Mouse (Mus musculus) embryonic facial prominence, embryonic 14.5 days (tissue): ENCODE results near the gene Fam117a. TPM values are rescaled to one million over a fixed set of nuclear protein-coding genes. Genes with fewer than 3 reads are reported as not detected.

Experiments
- ATAC-seq: fragments of 200-750 bp; cut with Nextera tagmentation; 2 replicates; pipeline ENCODE4 v1.8.0; 2017; ENCODE audit warnings: low read depth, moderate number of reproducible peaks, moderate TSS enrichment
- DNase-seq: peaks from one replicate; pipeline ENCODE4 v3.0.0-alpha.2; 2015; ENCODE audit warnings: low spot score
- H3K27ac ChIP-seq: fragments of 300-500 bp; sonication (generic); replicated peaks from 2 replicates; pipeline ENCODE4 v1.5.1; 2014; ENCODE audit warnings: low read depth, mild to moderate bottlenecking, low read length, moderate library complexity
- H3K27me3 ChIP-seq: fragments of 300-500 bp; sonication (generic); replicated peaks from 2 replicates; pipeline ENCODE4 v1.6.1; 2014; ENCODE audit warnings: low read length; ENCODE audit not compliant: control insufficient read depth, insufficient read depth
- H3K36me3 ChIP-seq: fragments of 300-500 bp; sonication (generic); 2 replicates; pipeline ENCODE4 v1.6.1; 2014; ENCODE audit warnings: low read length, mixed read lengths; ENCODE audit not compliant: control insufficient read depth, insufficient read depth
- H3K4me1 ChIP-seq: fragments of 300-500 bp; sonication (generic); 2 replicates; pipeline ENCODE4 v1.6.1; 2014; ENCODE audit warnings: antibody characterized with exemption, low read length; ENCODE audit not compliant: control insufficient read depth, insufficient read depth
- H3K4me2 ChIP-seq: fragments of 300-500 bp; sonication (generic); 2 replicates; pipeline ENCODE4 v1.6.1; 2014; ENCODE audit warnings: low read depth, mild to moderate bottlenecking, low read length, moderate library complexity, mixed read lengths
- H3K4me3 ChIP-seq: fragments of 300-500 bp; sonication (generic); 2 replicates; pipeline ENCODE4 v1.5.1; 2014; ENCODE audit warnings: low read depth, mild to moderate bottlenecking, low read length
- H3K9ac ChIP-seq: fragments of 300-500 bp; sonication (generic); 2 replicates; pipeline ENCODE4 v1.6.1; 2014; ENCODE audit warnings: low read depth, mild to moderate bottlenecking, low read length, moderate library complexity, mixed read lengths
- H3K9me3 ChIP-seq: fragments of 300-500 bp; sonication (generic); 2 replicates; pipeline ENCODE4 v1.6.1; 2016; ENCODE audit warnings: low read length; ENCODE audit not compliant: control insufficient read depth
- WGBS: fragments of 180-500 bp; shearing (Covaris S2); extraction: QIAGEN DNeasy Blood & Tissue Kit; methylation state at CpG from one replicate; pipeline ENCODE4 v1.1.7; 2014; 5-methylcytosine and 5-hydroxymethylcytosine counted together
- polyA plus RNA-seq: library from polyadenylated mRNA; unstranded; fragments of >200 nt; fragmentation: Nextera tagmentation; extraction: Ambion mirVana; gene quantifications from 2 replicates; pipeline ENCODE4 v1.2.1, GENCODE M21; 2014

The Fam117a gene
- 15.2 and 15.5 TPM in 2 replicates for polyA plus RNA-seq

DNA sequence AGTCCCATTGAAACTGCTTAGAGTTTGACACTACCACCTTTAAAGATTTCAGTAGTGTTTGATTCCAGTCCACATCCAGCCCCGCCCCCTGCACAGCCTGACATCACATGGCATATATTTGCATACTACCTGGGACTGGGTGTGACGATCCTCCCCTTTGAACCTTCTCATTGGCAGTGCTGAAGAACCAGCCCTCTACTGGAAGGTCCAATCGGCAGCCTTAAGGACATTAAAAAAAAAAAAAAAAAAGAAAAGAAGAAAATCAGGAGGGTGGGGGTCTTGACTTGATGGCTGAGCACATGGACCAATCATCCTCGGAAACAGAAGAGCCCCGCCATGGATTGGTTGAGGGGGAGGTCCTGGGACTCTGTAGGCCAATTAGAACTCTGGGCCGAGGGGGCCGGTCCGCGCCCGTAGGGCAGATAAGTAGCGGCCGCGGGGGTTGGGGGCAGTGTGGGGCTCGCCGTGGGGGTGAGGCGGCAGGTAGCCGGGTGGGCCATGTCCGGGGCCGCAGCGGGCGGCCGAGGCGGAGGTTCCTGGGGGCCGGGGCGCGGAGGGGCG is at the start of gene Fam117a:
Fam117a (plus strand) TSS at position 451 of the 561 bp plus-strand sequence.
- H3K4me1 ChIP-seq, result peaks cover 34% of the 10 kb centered on the region
- H3K9ac ChIP-seq, result peak within 1 kb of the TSS; percentile 80
- under 1% methylated on average over 9 of the region's 27 CpGs for WGBS
- DNase-seq, result peak; percentile 99
- peak within 1 kb of the TSS; percentile 76 for H3K27ac ChIP-seq
- no peaks in the 10 kb centered on the region for H3K36me3 ChIP-seq
- ATAC-seq, result peak; percentile 98
- no peaks in the 10 kb centered on the region for H3K9me3 ChIP-seq
- H3K4me2 ChIP-seq, result peak within 1 kb of the TSS; percentile 67
- H3K4me3 ChIP-seq, result peak within 1 kb of the TSS; percentile 93
- no peaks in the 10 kb centered on the region for H3K27me3 ChIP-seq

DNA sequence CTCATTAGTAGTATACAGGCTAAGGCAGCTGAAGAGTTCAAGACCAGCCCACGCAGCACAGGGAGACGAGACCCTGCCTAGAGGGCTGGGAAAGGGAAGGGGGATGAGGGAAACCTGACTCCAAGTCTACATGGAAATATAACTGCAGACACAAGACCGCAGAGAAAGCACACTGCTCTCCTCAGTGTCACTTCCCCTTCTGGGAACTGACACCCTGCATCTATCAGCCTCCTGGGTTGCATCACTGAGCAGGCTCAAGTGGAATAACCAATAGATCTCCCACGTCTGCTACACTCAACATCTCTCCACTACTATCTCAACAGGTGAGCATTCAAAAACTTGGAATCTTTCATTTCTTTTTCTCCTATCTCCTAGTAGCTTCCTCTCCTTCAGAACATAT is 44.8 kb upstream of the Fam117a start:
- no peak for ATAC-seq
- no peak overlapping the region for H3K27ac ChIP-seq
- H3K4me1 ChIP-seq, result no peaks in the 10 kb centered on the region
- no peaks in the 10 kb centered on the region for H3K9me3 ChIP-seq
- no peak for DNase-seq
- peaks cover 90% of the 10 kb centered on the region for H3K36me3 ChIP-seq
- no peak overlapping the region for H3K4me2 ChIP-seq
- H3K4me3 ChIP-seq, result no peak overlapping the region
- no peaks in the 10 kb centered on the region for H3K27me3 ChIP-seq
- H3K9ac ChIP-seq, result no peak overlapping the region
- WGBS, result 74% methylated on average over 4 of the region's 4 CpGs

DNA sequence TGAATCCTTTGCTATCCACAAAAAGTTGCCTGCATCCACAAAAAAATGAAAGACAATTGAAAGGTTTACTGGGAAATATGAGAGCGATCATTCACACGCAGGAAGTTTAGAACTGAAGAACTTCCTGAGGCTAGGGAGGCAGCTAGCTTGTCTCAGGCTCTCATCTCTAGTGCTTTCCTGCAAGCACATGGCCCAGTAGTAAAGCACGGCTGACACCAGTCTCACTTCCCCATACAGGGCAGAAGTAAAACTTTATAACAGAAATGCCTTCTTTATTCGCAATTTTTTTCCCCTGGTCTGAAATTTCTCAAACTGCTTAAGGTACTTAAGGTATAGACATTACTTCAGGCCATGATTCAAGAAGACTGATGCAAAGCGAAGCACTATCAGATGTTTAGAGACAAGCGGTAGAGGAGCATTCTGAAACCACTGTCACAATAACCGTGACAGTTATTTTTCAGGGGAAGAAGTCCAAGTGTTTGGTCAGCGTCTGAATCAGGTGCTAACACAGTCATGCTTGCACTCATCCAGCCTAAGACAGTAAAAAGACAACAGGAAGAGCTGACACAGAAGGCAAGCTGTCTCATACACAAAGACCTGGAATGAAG is 43.7 kb upstream of the Fam117a start:
- no peak for ATAC-seq
- Histone ChIP-seq H3K4me1 (no peaks in the 10 kb centered on the region), H3K4me2 (no peak overlapping the region), H3K4me3 (no peak overlapping the region), H3K9me3 (no peaks in the 10 kb centered on the region), H3K27ac (no peak overlapping the region), H3K27me3 (no peaks in the 10 kb centered on the region), H3K9ac (no peak overlapping the region), H3K36me3 (peaks cover 87% of the 10 kb centered on the region)
- DNase-seq, result no peak
- 82% methylated on average over 8 of the region's 8 CpGs for WGBS

- no peaks in the 10 kb centered on the region for H3K9me3 ChIP-seq
- ATAC-seq (no peak), DNase-seq (no peak)
- H3K27ac ChIP-seq, result no peak overlapping the region
- no peak overlapping the region for H3K4me2 ChIP-seq
- no peaks in the 10 kb centered on the region for H3K4me1 ChIP-seq
- peaks cover 86% of the 10 kb centered on the region for H3K36me3 ChIP-seq
- WGBS, result 94% methylated on average over 13 of the region's 13 CpGs
- H3K4me3 ChIP-seq, result no peak overlapping the region
- H3K9ac ChIP-seq, result no peak overlapping the region
- H3K27me3 ChIP-seq, result no peaks in the 10 kb centered on the region
These were observed 41.1 kb upstream of the Fam117a start for GRCm38 (mm10) chr11:95295736-95296135.

DNA sequence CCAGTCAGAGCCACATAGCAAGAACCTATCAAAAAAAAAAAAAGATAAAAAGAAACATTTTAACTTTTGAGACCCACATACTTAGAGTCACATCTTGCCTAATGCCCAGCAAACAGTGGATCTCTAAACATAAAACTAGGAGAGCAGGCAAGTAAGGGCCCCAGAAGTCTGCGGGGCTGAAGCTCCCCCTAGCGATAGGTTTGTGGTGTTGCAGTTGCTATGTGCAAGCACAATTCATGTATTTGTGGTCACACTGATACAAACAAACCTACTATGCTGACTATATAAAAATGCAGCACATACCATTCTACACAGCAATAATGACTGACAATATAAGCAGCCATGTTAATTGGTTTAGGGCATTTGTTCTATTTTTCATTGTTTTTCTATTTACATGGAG is 38.7 kb upstream of the Fam117a start:
- H3K9ac ChIP-seq, result no peak overlapping the region
- H3K9me3 ChIP-seq, result no peaks in the 10 kb centered on the region
- H3K4me2 ChIP-seq, result no peak overlapping the region
- ATAC-seq, result no peak
- 14% methylated on average over 2 of the region's 2 CpGs for WGBS
- H3K36me3 ChIP-seq, result peaks cover 85% of the 10 kb centered on the region
- DNase-seq, result peak; percentile 20
- no peak overlapping the region for H3K4me3 ChIP-seq
- no peak overlapping the region for H3K27ac ChIP-seq
- no peaks in the 10 kb centered on the region for H3K27me3 ChIP-seq
- H3K4me1 ChIP-seq, result no peaks in the 10 kb centered on the region

DNA sequence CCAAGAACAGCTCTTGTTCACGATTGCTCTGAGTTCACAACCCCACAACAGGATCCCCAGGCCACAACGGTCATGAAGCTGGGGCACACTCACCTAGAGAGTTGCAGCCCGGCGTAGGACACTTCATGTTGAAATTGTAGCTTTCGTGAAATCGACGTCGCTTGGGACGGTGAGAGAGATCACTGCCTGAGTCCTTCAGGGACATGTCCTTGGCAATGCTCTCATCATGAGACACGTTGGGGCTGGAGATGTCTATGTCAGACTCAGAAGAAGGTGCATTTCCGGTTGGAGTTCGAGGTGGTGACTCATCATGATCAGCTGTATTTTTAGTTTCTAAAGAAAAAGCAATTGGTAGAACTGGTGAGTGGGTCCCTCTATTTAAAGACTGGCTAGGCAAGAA is 36.9 kb upstream of the Fam117a start:
- DNase-seq (no peak), ATAC-seq (no peak)
- Histone ChIP-seq H3K9ac (no peak overlapping the region), H3K4me1 (no peaks in the 10 kb centered on the region), H3K9me3 (no peaks in the 10 kb centered on the region), H3K27me3 (no peaks in the 10 kb centered on the region), H3K27ac (no peak overlapping the region), H3K36me3 (peaks cover 84% of the 10 kb centered on the region), H3K4me2 (no peak overlapping the region), H3K4me3 (no peak overlapping the region)
- WGBS, result 92% methylated on average over 12 of the region's 12 CpGs

DNA sequence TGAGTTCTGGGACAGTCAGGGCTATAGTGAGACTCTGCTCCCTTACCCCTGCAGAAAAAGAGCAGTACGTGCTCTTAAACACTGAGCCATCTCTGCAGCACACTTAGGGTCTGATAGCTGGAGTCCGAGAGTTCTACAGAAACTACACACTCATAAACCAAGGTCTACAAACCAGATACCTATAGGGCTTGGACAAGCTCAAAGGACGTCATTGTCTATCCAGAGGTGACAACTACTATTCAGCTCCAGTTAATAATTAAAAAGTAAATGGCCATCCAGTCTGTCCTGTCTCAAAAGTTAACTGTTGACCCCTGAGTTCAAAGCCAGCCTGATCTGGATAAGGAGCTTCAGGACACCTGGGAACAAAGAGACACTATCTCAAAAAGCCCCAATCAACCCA is 35.0 kb upstream of the Fam117a start:
- no peak overlapping the region for H3K9ac ChIP-seq
- 98% methylated on average over 3 of the region's 3 CpGs for WGBS
- peaks cover 89% of the 10 kb centered on the region for H3K36me3 ChIP-seq
- ATAC-seq, result no peak
- no peak overlapping the region for H3K27ac ChIP-seq
- DNase-seq, result no peak
- H3K9me3 ChIP-seq, result no peaks in the 10 kb centered on the region
- H3K4me3 ChIP-seq, result no peak overlapping the region
- H3K4me2 ChIP-seq, result no peak overlapping the region
- no peaks in the 10 kb centered on the region for H3K4me1 ChIP-seq
- no peaks in the 10 kb centered on the region for H3K27me3 ChIP-seq

DNA sequence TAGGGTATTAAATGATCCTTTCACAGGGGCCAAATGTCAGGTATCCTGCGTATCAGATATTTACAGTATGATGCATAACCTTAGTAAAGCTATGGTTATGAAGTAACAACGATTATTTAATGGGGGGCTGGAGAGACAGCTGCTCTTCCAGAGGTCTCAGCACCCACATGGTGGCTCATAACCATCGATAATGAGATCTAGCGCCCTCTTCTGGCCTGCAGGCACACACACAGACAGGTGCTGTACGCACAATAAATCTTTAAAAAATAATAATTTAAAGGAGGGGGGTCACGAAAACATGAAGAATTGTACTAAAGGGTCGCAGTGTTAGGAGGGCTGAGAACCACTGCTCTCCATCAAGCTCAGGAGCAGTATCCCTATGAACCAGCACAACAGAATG is 31.2 kb upstream of the Fam117a start:
- Histone ChIP-seq H3K4me1 (peaks cover 8% of the 10 kb centered on the region), H3K36me3 (peaks cover 56% of the 10 kb centered on the region), H3K9ac (no peak overlapping the region), H3K27me3 (no peaks in the 10 kb centered on the region), H3K9me3 (no peaks in the 10 kb centered on the region), H3K4me2 (no peak overlapping the region), H3K4me3 (no peak overlapping the region), H3K27ac (no peak overlapping the region)
- no peak for ATAC-seq
- no peak for DNase-seq
- 91% methylated on average over 7 of the region's 7 CpGs for WGBS

DNA sequence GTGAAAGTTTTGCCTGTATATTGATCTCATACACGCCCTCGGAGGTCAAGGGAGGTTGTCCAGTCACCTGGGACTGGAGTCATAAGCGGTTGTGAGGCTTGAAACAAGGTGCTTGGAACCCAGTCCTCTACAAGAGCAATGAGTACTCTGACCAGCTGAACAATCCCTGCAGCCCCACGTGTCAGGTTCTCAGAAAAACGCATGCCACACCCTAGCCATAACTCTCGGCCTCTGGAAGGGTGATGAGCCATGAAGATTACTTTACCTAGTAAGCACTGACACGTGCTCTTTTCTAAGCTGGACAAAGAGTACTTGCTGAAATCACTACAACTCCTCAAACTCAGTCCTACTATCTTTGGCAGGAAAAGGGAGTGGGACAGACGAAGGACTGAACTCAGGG is 29.3 kb upstream of the Fam117a start:
- DNase-seq, result no peak
- 81% methylated on average over 8 of the region's 8 CpGs for WGBS
- no peaks in the 10 kb centered on the region for H3K9me3 ChIP-seq
- peaks cover 37% of the 10 kb centered on the region for H3K36me3 ChIP-seq
- no peak overlapping the region for H3K9ac ChIP-seq
- peaks cover 18% of the 10 kb centered on the region for H3K4me1 ChIP-seq
- no peak for ATAC-seq
- no peaks in the 10 kb centered on the region for H3K27me3 ChIP-seq
- H3K4me3 ChIP-seq, result no peak overlapping the region
- no peak overlapping the region for H3K27ac ChIP-seq
- no peak overlapping the region for H3K4me2 ChIP-seq
